Mouse (Mus musculus) megakaryocyte-erythroid progenitor cell, adult 5 weeks (primary cell): ENCODE data around the gene Col4a3bp. TPM values are rescaled to one million over a fixed set of nuclear protein-coding genes. Genes with fewer than 3 reads are reported as not detected.

Source experiments
- polyA plus RNA-seq: library from polyadenylated mRNA; stranded (reverse); fragments of >175 nt; gene quantifications from 2 replicates; pipeline ENCODE4 v1.2.3, GENCODE M21; 2012

The Col4a3bp gene
- polyA plus RNA-seq, result 13.5 and 15.1 TPM in 2 replicates

DNA sequence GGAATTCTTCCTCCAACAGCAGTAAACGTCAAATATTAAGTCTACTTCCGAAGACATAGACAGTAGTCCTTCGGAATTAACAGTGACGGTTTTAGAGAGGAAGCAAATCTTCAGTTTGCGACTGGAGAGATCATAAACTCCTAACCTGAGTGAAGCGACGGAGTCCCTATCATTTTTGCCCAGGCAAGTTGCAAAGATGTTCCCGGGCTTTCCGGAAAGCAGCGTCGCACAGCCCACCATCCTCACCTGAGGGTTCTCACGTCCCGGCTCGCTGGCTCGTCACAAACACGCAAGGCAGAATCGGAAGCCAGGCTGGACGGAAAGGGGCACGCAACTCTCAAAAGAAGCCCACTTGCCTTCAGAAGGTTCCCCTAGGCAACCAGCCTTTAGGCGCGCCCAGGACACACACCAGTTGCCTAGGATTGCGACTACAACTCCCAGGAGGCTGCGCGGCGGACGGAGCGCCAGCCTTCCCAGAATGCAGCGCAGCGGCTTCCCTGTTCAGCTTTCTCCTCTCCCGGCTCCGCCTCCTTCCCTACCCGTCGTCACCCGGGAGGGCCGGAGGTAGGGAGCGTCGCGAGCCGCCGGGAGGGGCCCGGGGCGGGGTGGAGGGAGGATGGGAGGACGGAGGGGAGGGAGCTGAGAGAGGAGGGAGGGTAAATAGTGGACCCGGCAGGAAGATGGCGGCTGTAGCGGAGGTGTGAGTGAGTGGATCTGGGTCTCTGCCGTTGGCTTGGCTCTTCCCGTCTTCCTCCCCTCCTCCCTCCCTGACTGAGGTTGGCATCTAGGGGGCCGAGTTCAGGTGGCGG, at the start of gene Col4a3bp, which contains the start of gene Polk:
Gene Col4a3bp, plus strand, starts transcription at position 538 of the 809 bp plus-strand sequence.
Gene Polk, minus strand, starts transcription at position 499 of the 809 bp plus-strand sequence.

DNA sequence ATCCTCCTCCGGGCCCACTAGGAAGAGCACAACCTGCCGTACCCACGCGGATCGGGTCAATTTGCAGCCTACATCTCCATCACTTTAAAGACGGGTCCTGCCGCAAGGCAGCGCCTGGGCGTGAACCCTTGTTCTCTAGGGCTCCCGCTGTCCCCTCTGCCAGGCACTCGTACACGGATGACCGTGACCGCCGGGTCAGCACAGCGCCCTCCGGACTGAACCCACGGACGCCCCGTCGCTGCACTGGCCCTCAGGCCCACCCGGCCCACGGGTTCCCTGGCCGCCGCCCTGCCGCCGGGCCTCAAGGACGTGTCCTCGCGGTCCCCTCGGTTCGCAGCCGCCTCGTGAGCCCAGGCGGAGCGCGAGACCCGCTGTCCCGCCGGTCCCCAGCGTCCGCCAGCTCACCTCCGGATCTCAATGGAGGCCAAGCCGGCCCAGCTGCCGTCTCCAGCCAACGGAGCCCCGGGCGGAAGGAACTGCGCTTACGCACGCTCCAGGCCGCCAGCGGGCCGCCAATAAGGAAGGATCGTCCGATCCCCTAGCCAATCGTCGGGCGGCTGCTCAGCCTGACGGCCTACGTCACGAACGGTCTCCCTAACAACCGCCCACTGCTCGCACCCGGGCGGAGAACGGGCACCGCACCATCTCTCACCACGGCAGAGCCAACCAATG, 128.1 kb downstream of the Col4a3bp start, which contains the start of gene Hmgcr:
Gene Hmgcr, minus strand, starts transcription at position 531 of the 672 bp plus-strand sequence.

Other genes with a start within 250 kb of the Col4a3bp start
- 5.1 and 7.3 TPM in 2 replicates for gene Poc5, start 154.3 kb upstream of the Col4a3bp start, polyA plus RNA-seq
- gene Ankdd1b, start 71.4 kb upstream of the Col4a3bp start, polyA plus RNA-seq, result not detected in 2 replicates
- not detected in 2 replicates for gene Gm17622, start 51.9 kb upstream of the Col4a3bp start, polyA plus RNA-seq
- 0.40 and 0.41 TPM in 2 replicates for gene Polk, start within 50 bp of the Col4a3bp start, polyA plus RNA-seq
- gene Hmgcr, start 128.3 kb downstream of the Col4a3bp start, polyA plus RNA-seq, result 6.7 and 7.6 TPM in 2 replicates
- not detected in 2 replicates for gene Ankrd31, start 205.7 kb downstream of the Col4a3bp start, polyA plus RNA-seq